Mouse (Mus musculus) brain, embryonic 14.5 days (tissue): Measurements from ENCODE around the gene Kbtbd4.

Source experiments
- CTCF ChIP-seq: fragments of 200-500 bp; IDR thresholded peaks from 2 replicates; pipeline ENCODE4 v1.5.1; 2012; ENCODE audit warnings: inconsistent platforms, mild to moderate bottlenecking, moderate library complexity, borderline replicate concordance; ENCODE audit not compliant: insufficient read depth, insufficient read length; ENCODE audit errors: extremely low read depth
- POLR2A ChIP-seq: fragments of 200-500 bp; IDR thresholded peaks from 2 replicates; pipeline ENCODE4 v1.6.1; 2012; ENCODE audit warnings: mild to moderate bottlenecking, inconsistent platforms, borderline replicate concordance; ENCODE audit not compliant: poor library complexity, insufficient read depth, insufficient read length, severe bottlenecking; ENCODE audit errors: extremely low read depth

GRCm38 (mm10) chr2:90885218-90886041 is 19.1 kb upstream of the Kbtbd4 start, which contains the start of gene C1qtnf4:
- TF ChIP-seq POLR2A (peak; percentile 42; the same call in 1 of the 2 replicates), CTCF (no peak)
